Mouse (Mus musculus) left cerebral cortex, adult 11 months (tissue): ENCODE results near the gene 1700007K13Rik.
"Not testable (repeated sequence)": the region's sequence is repeated elsewhere in the genome, so short reads cannot be mapped to it uniquely, and the experiment has no call there.

Source experiments
- DNase-seq: peaks from one replicate; pipeline ENCODE4 v3.0.0; 2022; ENCODE audit warnings: low spot score

The 1700007K13Rik gene

GRCm38 (mm10) chr2:28465836-28466518, at the start of gene 1700007K13Rik:
1700007K13Rik (minus strand) TSS chr2:28466332.
- DNase-seq, result no peak

GRCm38 (mm10) chr2:28514489-28514888, 48.4 kb upstream of the 1700007K13Rik start:
- no peak for DNase-seq

GRCm38 (mm10) chr2:28513431-28514370, 47.6 kb upstream of the 1700007K13Rik start:
- no peak for DNase-seq

GRCm38 (mm10) chr2:28512798-28513401, 46.8 kb upstream of the 1700007K13Rik start, which contains the start of gene Ralgds:
Ralgds (plus strand) TSS chr2:28513125.
- DNase-seq, result no peak

GRCm38 (mm10) chr2:28511600-28511999, 45.5 kb upstream of the 1700007K13Rik start:
- not testable (repeated sequence) for DNase-seq

GRCm38 (mm10) chr2:28506291-28506690, 40.2 kb upstream of the 1700007K13Rik start:
- DNase-seq, result no peak

- no peak for DNase-seq
Observed at GRCm38 (mm10) chr2:28505795-28506194, 39.7 kb upstream of the 1700007K13Rik start, which contains the start of gene Gm10134. Gm10134 (plus strand) TSS chr2:28506095.

GRCm38 (mm10) chr2:28504676-28505075, 38.5 kb upstream of the 1700007K13Rik start:
- DNase-seq, result no peak

GRCm38 (mm10) chr2:28502987-28503386, 36.9 kb upstream of the 1700007K13Rik start:
- no peak for DNase-seq

GRCm38 (mm10) chr2:28498431-28498830, 32.3 kb upstream of the 1700007K13Rik start:
- DNase-seq, result no peak

- no peak for DNase-seq
Observed at GRCm38 (mm10) chr2:28497561-28497960, 31.4 kb upstream of the 1700007K13Rik start.

- DNase-seq, result no peak
Observed at GRCm38 (mm10) chr2:28496671-28497070, 30.5 kb upstream of the 1700007K13Rik start, which contains the start of gene Gbgt1. Gbgt1 (plus strand) TSS chr2:28496891.

GRCm38 (mm10) chr2:28495801-28496595, 29.9 kb upstream of the 1700007K13Rik start:
- DNase-seq, result no peak

- DNase-seq, result no peak
Observed at GRCm38 (mm10) chr2:28495207-28495756, 29.1 kb upstream of the 1700007K13Rik start.

- no peak for DNase-seq
Observed at GRCm38 (mm10) chr2:28494521-28494920, 28.4 kb upstream of the 1700007K13Rik start.

- DNase-seq, result no peak
Observed at GRCm38 (mm10) chr2:28483861-28484260, 17.7 kb upstream of the 1700007K13Rik start.

- no peak for DNase-seq
Observed at GRCm38 (mm10) chr2:28479208-28480204, 13.4 kb upstream of the 1700007K13Rik start.

GRCm38 (mm10) chr2:28477993-28478392, 11.9 kb upstream of the 1700007K13Rik start:
- not testable (repeated sequence) for DNase-seq

- not testable (repeated sequence) for DNase-seq
Observed at GRCm38 (mm10) chr2:28472011-28472410, 5.9 kb upstream of the 1700007K13Rik start.

- DNase-seq, result no peak
Observed at GRCm38 (mm10) chr2:28470591-28470990, 4.5 kb upstream of the 1700007K13Rik start.
